Mouse (Mus musculus): ENCODE data around the gene Tasp1.

DNA sequence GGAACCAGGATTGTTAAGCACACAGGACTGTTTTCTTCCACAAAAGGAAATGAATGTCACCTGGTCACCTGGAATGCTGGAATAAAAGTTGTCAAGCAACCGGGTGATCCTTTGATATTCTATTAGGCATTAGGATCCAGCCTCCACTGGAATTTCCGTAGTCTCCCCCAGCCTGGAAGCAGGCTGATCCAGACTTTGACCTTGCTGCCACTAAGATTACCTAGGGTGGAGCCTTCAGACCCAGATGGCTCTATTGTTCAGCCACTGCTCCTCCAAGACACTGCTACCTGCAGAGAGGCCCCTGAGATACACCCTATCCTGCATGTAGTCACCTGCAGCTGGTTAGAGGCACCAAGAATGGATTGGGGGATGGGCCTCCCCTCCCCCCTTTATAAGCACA lies 192.8 kb downstream of the Tasp1 start:
- TF ChIP-seq POLR2A (IDR thresholded peaks at IDR 0.05; ENCODE audit: borderline replicate concordance, extremely low read depth, low read depth, low read length) (no peak), CTCF (IDR thresholded peaks at IDR 0.05; ENCODE audit: insufficient read depth, low read length) (no peak)
